Mouse (Mus musculus) cerebellum, adult 2 months (tissue): ENCODE data around the gene Shb. TPM values are rescaled to one million over a fixed set of nuclear protein-coding genes. Genes with fewer than 3 reads are reported as not detected.

Experiments
- DNase-seq, 2 experiments: peaks; one replicate each; pipeline ENCODE4 v3.0.0; 2021
- H3K27ac ChIP-seq: fragments of 200-500 bp; 2 replicates; pipeline ENCODE4 v1.5.1; 2012; ENCODE audit warnings: low read length, control low read depth, inconsistent platforms; ENCODE audit not compliant: insufficient read depth
- H3K27me3 ChIP-seq: fragments of 200-500 bp; 2 replicates; pipeline ENCODE4 v1.6.1; 2012; ENCODE audit warnings: inconsistent platforms, mild to moderate bottlenecking, low read length, moderate library complexity; ENCODE audit not compliant: control insufficient read depth, insufficient read depth
- H3K4me1 ChIP-seq: fragments of 200-500 bp; 2 replicates; pipeline ENCODE4 v1.6.1; 2011; ENCODE audit warnings: low read length; ENCODE audit not compliant: control insufficient read depth, insufficient read depth
- H3K4me3 ChIP-seq: fragments of 200-500 bp; replicated peaks from 2 replicates; pipeline ENCODE3; 2011; ENCODE audit warnings: mild to moderate bottlenecking, low read depth, low read length, control low read depth; ENCODE audit not compliant: insufficient read depth
- CTCF ChIP-seq: fragments of 200-500 bp; IDR thresholded peaks from 2 replicates; pipeline ENCODE4 v1.5.1; 2011; ENCODE audit warnings: low read depth, mild to moderate bottlenecking, control low read depth, low read length, moderate library complexity, borderline replicate concordance; ENCODE audit not compliant: insufficient read depth
- POLR2A ChIP-seq: fragments of 200-500 bp; IDR thresholded peaks from 2 replicates; pipeline ENCODE4 v1.6.1; 2011; ENCODE audit warnings: low read length, control low read depth, borderline replicate concordance; ENCODE audit not compliant: insufficient read depth
- WGBS: fragments of 180-500 bp; shearing (Covaris S2); methylation state at CpG from one replicate; pipeline ENCODE4 v1.1.7; 2018; 5-methylcytosine and 5-hydroxymethylcytosine counted together
- polyA plus RNA-seq: library from polyadenylated mRNA; depleted of rRNA; stranded (reverse); fragments of >200 nt; gene quantifications from 2 replicates; pipeline ENCODE4 v1.2.3, GENCODE M21; 2012

Gene Shb
- polyA plus RNA-seq, 1 experiment: 8.3 TPM

- Histone ChIP-seq H3K4me3 (no peak overlapping the region), H3K4me1 (peaks cover 5% of the 10 kb centered on the region), H3K27me3 (no peaks in the 10 kb centered on the region; the same call in 1 of the 2 replicates), H3K27ac (no peak overlapping the region)
- TF ChIP-seq CTCF: no peak
- no peak for TF ChIP-seq POLR2A
- 63% methylated on average over 4 of the region's 4 CpGs for WGBS
- DNase-seq: no peak
Measured at GRCm38 (mm10) chr4:45474131-45474530, 58.1 kb downstream of the Shb start.

GRCm38 (mm10) chr4:45473129-45473528 lies 59.1 kb downstream of the Shb start:
- no peak overlapping the region for H3K4me3 ChIP-seq
- no peak for TF ChIP-seq POLR2A
- TF ChIP-seq CTCF: no peak
- no peaks in the 10 kb centered on the region for H3K4me1 ChIP-seq
- 5% methylated on average over 11 of the region's 11 CpGs for WGBS
- H3K27me3 ChIP-seq: no peaks in the 10 kb centered on the region; the same call in 1 of the 2 replicates
- DNase-seq: peak in 1 of 2 experiments; percentile 29
- H3K27ac ChIP-seq: no peak overlapping the region

GRCm38 (mm10) chr4:45472706-45473105 lies 59.6 kb downstream of the Shb start:
- DNase-seq: no peak
- no peak overlapping the region for H3K27ac ChIP-seq
- peaks cover 1% of the 10 kb centered on the region for H3K4me1 ChIP-seq
- no peaks in the 10 kb centered on the region; the same call in 1 of the 2 replicates for H3K27me3 ChIP-seq
- TF ChIP-seq CTCF (no peak), POLR2A (no peak)
- H3K4me3 ChIP-seq: no peak overlapping the region
- WGBS: 17% methylated on average over 6 of the region's 6 CpGs

GRCm38 (mm10) chr4:45471654-45472556 lies 60.4 kb downstream of the Shb start:
- Histone ChIP-seq H3K27me3 (no peaks in the 10 kb centered on the region; the same call in 1 of the 2 replicates), H3K4me3 (no peak overlapping the region), H3K27ac (no peak overlapping the region), H3K4me1 (peaks cover 9% of the 10 kb centered on the region)
- 63% methylated on average over 11 of the region's 11 CpGs for WGBS
- no peak for DNase-seq
- no peak for TF ChIP-seq CTCF
- no peak for TF ChIP-seq POLR2A

GRCm38 (mm10) chr4:45469057-45469456 lies 63.2 kb downstream of the Shb start:
- no peak for DNase-seq
- H3K4me1 ChIP-seq: peaks cover 13% of the 10 kb centered on the region
- no peak overlapping the region for H3K4me3 ChIP-seq
- WGBS: 92% methylated on average over 6 of the region's 6 CpGs
- TF ChIP-seq POLR2A (no peak), CTCF (no peak)
- H3K27me3 ChIP-seq: peaks cover 2% of the 10 kb centered on the region; the same call in 1 of the 2 replicates
- H3K27ac ChIP-seq: no peak overlapping the region

DNA sequence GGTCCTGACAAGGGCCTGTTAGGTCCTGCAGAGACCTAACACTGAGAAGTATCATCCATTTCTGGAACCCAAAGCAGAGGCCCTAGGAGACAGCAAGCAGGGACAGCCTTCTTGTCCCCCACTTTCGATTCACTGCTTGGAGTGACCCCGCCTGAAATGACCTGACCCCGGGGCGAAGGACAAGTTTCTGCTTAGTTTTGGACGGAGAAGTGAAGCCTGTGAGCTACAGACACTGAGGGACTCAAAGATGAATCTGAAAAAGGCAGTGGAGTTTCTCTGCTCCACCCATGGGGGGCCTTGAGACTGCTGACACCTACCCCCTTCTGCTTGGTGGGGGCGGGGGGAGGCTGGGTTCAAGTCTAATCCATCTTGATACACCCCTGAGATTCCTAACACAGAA lies 63.8 kb downstream of the Shb start:
- peaks cover 2% of the 10 kb centered on the region; the same call in 1 of the 2 replicates for H3K27me3 ChIP-seq
- over 99% methylated on average over 6 of the region's 6 CpGs for WGBS
- TF ChIP-seq POLR2A: no peak
- H3K4me1 ChIP-seq: peaks cover 13% of the 10 kb centered on the region
- no peak overlapping the region for H3K27ac ChIP-seq
- H3K4me3 ChIP-seq: no peak overlapping the region
- no peak for DNase-seq

DNA sequence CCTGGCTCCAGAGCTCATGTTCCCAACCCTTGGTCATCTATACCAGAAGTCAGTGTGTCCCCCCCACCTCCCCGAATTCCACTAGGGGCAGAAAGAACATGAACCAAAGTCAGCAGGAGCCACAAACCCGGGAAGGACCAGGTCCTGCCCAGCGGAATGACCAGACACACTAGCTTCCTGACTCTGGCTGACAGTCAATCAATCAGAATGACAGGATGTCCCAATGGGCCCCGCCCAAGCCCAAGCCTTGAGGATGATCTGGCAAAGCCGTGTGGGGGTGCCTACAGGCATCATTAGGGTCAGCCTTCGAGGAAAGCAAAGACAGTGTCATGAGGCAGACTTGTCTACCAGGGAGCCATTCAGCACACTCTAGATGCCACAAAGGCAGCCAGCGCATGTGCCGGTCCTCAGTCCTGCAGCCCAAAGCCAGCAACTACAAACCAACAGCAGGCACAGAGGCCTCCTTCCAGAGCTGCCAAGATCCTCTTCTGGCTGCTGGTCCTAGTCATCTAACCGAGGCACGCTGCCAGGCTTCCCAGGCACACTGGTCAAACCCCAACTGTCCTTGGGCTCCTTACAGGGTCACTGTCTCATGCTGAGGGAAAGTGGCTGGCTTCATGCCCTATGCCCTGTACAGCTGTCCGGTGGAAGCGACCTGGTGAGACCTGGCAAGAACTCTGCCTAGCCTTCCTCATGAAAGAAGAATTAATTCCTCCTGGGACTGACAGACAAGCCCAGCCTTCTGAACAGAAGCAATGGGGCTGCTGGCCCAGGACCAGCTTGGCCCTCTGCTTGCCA lies 65.0 kb downstream of the Shb start:
- TF ChIP-seq POLR2A: no peak
- TF ChIP-seq CTCF: no peak
- peak; percentile 75 to 82 for DNase-seq
- WGBS: 8% methylated on average over 12 of the region's 12 CpGs
- H3K4me3 ChIP-seq: no peak overlapping the region
- H3K4me1 ChIP-seq: peaks cover 13% of the 10 kb centered on the region
- peaks cover 2% of the 10 kb centered on the region; the same call in 1 of the 2 replicates for H3K27me3 ChIP-seq
- no peak overlapping the region for H3K27ac ChIP-seq

GRCm38 (mm10) chr4:45464941-45465340 lies 67.3 kb downstream of the Shb start:
- peaks cover 2% of the 10 kb centered on the region; the same call in 1 of the 2 replicates for H3K27me3 ChIP-seq
- no peak for DNase-seq
- WGBS: 77% methylated on average over 9 of the region's 9 CpGs
- no peak overlapping the region for H3K4me3 ChIP-seq
- peaks cover 13% of the 10 kb centered on the region for H3K4me1 ChIP-seq
- TF ChIP-seq CTCF (no peak), POLR2A (no peak)
- H3K27ac ChIP-seq: no peak overlapping the region
